Mouse (Mus musculus): ENCODE results near the gene Ppp5c.

GRCm38 (mm10) chr7:16956410-16957265 is 71.1 kb downstream of the Ppp5c start:
- TF ChIP-seq CTCF (IDR thresholded peaks at IDR 0.05) (no peak), EP300 (IDR thresholded peaks at IDR 0.05) (no peak)
